Mouse (Mus musculus) MN1 (cell line): ENCODE data around the gene Cetn2.

Experiments
- DNase-seq: peaks from one replicate; pipeline ENCODE4 v3.0.0-alpha.2; 2016; ENCODE audit warnings: low spot score

Cetn2 gene

DNA sequence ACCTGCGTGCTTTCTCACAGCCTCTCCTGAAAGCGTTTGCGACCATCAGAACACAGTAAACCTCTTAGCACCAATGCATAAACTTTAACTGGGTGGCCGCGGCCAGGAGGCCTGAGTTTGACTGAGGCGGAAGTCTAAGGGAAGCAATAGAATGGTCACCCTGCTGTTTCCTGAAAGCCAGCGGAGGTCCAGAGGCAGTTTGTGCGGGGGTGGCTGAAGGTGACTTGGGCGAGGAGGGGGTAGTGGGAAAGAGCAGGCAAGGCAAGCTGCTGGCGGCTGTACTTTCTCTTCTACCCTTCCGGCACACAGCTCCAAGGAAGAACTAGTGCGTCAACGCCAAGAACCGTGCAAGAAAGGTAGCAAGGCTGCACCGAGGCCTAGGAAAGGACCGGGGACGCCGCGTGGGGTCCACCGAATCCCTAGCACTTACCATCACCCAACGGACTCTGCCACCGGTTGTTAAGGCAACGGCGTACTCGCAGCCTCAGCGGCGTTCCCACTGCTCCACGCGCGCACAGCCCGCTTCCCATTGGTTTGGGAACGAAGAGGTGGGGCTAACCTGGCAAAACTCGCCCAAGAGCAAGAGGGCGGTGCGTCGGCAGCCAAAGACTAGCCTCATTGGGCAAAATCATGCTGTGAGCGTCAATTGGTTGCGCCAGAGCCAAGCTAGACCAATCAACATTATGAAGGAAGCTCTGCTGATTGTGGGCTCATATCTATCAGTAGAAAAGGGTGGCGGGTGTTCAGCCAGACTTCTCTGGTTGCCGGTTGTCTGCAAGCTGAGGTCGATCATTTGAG is at the start of gene Cetn2, which contains the start of gene Nsdhl:
Cetn2 (minus strand) TSS at position 528 of the 798 bp plus-strand sequence.
Nsdhl (plus strand) TSS at position 674 of the 798 bp plus-strand sequence.
- DNase-seq: peak; percentile 87

DNA sequence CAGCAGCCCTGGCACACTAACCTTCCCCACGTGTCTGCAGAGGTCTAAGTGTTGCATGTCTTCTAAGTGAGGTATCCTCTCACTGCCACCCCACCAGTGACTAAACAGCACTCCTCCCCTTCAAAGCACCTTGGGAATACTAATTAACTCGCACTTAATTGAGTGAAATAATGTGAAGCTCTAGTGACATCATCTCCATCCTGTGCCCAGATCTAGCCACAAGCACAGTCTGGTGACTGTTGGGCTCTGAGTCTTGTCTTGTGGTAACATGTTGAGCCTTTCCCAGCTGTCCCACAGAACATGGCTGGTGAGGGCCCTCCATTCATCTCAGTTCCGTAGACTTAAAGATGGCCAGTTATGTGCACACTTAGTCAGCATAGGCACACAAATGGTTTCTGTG is 44.5 kb upstream of the Cetn2 start:
- peak; percentile 7 for DNase-seq

DNA sequence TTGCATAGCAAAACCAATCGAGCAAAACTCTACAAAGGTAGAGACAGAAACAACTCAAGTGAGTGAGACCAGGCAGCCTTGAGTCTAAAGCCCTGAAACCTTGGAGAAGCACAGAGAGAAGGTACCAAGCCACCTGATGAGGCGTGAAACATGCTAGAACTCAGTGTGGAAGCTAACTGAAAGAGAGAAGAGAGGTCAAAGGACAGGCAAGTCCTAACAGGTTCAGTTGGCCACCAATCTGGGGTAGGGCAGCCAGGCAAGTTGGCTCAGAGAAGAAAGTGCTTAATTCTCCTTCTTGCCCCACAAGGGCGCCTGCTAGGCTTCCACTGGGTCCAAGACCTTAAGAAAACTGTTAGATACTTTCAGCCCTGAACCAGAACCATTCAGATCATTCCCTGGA is 43.3 kb upstream of the Cetn2 start:
- DNase-seq: no peak

DNA sequence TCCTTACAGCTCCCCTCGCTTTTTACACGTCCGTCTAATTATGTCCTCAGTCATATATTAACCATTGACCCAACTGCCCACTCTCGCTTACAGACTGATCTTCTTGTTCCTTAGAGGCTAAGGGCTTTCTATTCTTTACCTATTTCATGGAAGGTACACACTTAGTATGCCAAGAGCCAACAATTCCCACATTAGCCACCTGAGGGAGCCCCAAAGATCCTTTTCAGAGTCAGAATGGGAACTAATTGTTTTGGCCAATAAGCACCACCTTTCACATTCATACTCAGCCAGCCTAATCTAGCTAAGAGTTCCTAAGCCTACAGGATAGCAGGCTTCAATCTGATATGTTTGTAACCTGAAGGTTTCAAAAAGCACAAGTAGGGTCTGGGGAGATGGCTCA is 42.2 kb upstream of the Cetn2 start:
- no peak for DNase-seq

DNA sequence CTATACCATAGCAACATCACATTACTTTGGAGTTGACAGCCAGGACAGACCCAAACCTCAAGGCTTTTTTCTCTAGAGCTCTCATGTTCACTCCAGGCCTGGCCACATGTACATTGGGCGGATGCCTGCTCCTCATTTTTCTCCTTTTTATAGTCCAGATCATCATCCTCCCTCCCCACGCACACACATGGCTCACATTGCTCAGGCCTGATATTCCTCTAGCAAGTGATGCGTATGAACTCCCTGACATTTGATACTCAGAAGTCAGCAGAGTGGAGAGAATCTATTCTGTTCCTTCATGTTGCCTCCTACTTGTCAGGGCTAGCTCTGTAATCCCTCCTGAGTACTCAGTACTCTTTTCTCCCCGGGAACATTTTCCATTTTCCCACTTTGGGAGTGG is 38.3 kb upstream of the Cetn2 start:
- no peak for DNase-seq

DNA sequence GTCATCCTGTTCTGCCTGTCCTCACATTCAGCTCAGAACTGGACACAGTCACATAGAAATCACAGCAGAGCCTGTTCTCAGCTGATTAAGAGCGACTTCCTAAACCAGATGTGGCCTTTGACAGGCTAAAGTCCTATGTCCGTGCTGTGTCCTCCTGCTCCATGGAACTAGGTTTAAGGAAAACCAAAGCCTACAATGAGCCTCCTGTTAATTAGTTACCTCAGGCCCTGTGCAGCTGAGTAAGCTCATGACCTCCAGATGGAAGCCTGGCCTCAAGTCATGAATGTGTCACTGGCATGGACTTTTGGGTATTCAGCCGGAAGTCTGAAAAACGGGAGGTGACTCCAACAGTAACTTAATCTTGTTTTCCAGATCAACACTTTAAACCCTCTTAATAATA is 35.3 kb upstream of the Cetn2 start:
- peak; percentile 11 for DNase-seq

DNA sequence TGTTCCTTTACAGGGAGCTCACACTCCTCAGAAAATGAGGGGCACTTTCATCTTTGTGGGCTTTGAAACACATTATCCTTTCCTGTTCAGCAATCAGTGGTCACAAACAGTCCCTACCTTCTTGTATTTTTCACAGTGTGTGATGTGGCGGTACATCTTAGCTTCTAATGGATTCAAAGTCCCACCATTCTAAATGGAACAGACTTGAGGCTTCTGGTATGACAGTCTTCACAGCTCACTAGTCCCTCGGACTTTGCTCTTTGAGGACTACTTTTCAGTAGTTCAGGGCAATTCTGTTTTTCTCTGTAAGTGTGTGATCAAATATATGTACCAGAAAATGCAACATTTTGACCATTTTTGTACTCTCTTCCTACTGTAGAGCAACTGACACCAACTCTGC is 3.2 kb upstream of the Cetn2 start:
- no peak for DNase-seq

DNA sequence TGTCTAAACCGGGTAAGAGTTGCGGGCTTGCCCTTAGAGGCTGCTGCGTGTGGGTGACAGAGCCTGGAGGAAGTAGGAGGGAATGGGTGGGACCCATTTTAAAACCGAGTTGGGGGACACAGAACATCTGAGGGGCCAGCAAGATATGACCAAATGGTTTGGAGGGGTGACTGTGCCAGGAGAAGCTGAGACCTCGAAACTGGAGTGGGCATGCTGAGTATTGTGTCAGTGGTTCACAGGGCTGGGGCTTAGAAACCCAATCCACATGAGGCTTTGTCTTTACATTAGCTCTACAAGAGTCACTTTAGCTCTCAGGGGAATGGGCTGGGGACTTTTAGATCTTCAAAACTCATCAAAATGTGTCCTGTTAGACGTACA is 460 bp upstream of the Cetn2 start:
- no peak for DNase-seq

DNA sequence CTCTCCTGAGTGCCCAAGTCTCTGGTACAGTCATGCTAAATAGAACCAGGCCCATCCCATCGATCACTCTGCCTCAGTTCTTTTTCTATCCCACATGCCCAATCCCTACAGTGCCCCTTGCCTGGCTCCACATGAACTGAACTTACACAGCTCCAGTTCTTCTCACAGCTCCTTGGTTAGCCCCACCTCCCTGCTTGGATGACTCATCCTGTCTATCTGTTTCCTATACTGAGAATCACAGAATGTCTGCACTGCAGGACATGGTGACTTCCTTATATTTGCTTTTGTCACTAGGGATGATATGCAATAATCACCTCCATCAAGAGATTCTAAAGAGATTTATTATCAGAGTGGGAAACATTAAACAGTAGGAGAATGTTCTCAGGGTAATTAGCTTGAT is 6.6 kb downstream of the Cetn2 start:
- no peak for DNase-seq

DNA sequence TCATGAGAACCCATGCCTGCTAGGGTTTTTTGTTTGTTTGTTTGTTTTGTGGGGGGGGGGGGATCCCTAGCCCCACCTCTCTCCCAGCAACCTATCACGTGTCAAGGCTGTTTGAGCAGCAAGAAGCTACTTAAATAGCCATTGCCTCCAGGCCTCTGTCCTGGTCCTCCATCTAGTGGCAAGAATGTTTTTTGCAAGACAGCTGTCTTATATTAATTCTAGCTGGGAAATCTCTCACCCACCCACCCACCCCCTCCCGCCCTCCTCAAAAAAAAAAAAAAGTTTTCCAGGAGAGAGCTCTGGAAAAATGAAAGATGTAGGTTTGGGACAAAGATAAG is 9.8 kb downstream of the Cetn2 start:
- DNase-seq: peak; percentile 34

DNA sequence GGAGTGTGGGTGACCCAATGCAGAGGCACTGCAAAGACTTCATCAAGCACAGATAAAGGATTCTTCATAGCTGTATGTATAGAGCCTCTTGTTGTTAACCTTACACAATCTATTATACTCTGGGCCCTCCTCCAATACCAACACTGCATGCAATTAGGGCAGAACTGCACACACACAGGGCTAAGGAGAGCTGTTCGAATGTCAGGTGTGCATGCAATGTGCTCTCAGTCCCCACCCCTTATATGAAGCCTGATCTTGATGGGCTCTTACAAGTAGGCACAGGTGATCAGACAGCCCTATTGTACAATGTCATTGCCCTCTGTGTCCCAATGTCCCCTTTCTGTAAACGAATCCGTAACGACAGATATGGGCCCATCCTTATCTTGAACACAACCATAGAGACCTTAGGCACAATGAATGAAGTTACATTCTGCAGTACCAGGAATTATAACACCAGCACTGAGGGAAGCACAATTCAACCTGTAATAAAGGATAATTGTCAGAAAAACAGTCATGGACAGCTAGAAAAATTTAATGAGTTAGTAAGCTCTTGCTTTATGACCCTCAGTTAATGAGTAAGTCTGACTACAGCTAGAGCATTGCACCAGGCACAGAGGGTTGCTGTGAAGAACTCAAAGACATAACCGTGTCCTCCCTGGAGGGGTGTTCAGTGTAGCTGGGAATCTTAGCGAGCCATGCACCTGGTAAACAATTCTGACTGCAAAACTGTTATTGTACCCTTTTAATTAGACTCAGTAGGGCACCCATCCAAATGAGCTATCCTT is 10.4 kb downstream of the Cetn2 start:
- DNase-seq: no peak

DNA sequence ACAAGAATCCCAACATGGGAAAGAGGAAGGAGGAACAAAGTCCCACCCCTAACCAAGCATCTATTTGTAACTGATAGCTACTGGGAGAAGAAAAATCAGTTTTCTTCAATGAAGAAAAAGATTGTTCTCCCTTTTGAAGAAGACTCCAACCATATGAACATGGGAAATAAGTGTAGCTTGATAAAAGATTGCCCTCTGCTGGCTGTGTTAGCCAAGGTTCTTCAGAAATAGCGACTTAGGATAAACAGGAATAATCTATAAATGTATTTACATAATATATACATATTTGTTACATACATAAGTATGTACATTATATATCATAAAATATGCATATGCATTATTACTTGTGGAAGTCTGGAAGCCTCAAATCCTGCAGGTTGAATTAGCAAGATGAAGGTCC is 15.7 kb downstream of the Cetn2 start:
- DNase-seq: no peak

DNA sequence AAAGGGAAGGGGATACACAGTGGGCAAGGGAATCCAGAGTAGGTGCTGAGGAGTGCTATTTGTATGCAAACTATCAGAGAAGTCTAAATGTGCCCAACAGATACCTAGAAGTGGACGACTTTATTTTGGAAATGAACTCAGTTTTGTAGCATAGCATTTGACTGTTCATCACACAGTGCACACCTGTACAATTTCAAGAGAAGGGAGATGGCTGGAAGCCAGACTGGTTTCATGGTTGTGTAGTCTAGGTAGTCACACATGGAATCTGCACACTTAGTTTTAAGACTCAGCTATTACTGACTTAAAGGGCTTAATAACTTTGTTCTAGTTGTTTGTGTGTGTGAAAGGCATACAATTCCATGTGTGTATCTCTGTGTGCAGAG is 22.2 kb downstream of the Cetn2 start:
- DNase-seq: no peak

DNA sequence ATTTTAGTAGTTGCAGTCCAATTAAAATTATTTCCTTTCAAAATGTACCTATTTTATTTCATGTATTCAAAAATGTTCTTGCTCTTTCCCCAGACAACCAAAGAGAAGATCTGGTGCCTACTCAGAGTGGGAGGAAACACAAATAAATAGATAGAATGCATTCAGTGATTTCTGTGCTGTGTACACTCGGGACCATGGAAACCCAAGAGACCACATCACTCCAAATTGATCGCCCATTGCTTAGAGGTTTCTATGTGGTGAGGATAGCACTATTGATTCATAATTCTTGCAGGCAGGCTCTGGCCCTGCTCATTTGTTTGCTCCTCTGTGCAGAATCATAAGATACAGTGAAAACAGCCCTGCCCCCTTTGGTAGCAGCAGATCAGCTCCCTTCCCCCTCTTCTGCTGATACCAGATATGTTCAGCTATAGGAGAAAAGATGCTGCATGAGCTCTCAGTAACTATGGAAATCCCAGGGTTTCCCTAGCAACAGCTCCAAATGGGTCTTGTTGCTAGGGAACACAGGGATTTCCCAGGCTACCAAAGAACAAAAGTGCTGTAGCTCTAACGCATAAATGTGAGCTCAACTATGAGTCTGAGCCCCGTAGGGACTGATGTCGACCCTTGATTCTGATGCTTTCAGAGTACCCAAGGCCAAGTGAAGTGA is 22.7 kb downstream of the Cetn2 start:
- no peak for DNase-seq
